Mouse (Mus musculus): ENCODE results near the gene Bzw1. TPM values are rescaled to one million over a fixed set of nuclear protein-coding genes. Genes with fewer than 3 reads are reported as not detected.

The Bzw1 gene
- polyA plus RNA-seq, 1 experiment from 2014 or later, result 103 TPM

Other genes starting within 250 kb of the Bzw1 start
- gene Aox4, start 182.5 kb upstream of the Bzw1 start, polyA plus RNA-seq (2018), result not detected in 3 replicates
- gene Aox2, start 114.6 kb upstream of the Bzw1 start, polyA plus RNA-seq (2018), result 0.01 TPM in 1 of 3 replicates, not detected in the others
- gene Clk1, start 31.2 kb downstream of the Bzw1 start, polyA plus RNA-seq (2018), result 48.7 to 99.4 TPM (median 98.6 TPM) in 3 replicates
- gene Nif3l1, start 52.3 kb downstream of the Bzw1 start, polyA plus RNA-seq (2018), result 9.8 to 16.5 TPM (median 10.5 TPM) in 3 replicates
- 25.5 to 49.0 TPM (median 45.3 TPM) in 3 replicates for gene Ppil3, start 52.6 kb downstream of the Bzw1 start, polyA plus RNA-seq (2018)
- gene Orc2, start 112.2 kb downstream of the Bzw1 start, polyA plus RNA-seq (2018), result 16.3 to 31.3 TPM (median 19.8 TPM) in 3 replicates
- 2.4 to 5.0 TPM (median 4.1 TPM) in 3 replicates for gene Fam126b, start 193.4 kb downstream of the Bzw1 start, polyA plus RNA-seq (2018)
- gene Ndufb3, start 193.5 kb downstream of the Bzw1 start, polyA plus RNA-seq (2018), result 85.2 to 98.8 TPM (median 85.7 TPM) in 3 replicates

Measured in macrophage (primary cell).